Mouse (Mus musculus): ENCODE results near the gene Rhoh. TPM values are rescaled to one million over a fixed set of nuclear protein-coding genes. Genes with fewer than 3 reads are reported as not detected.
A peak's percentile ranks its signal among the peaks of the same experiment; 100 is the strongest.

The Rhoh gene
- 0.30 and 0.31 TPM in 2 replicates for polyA plus RNA-seq (2015; fragmentation: Nextera tagmentation; extraction: Ambion mirVana)

DNA sequence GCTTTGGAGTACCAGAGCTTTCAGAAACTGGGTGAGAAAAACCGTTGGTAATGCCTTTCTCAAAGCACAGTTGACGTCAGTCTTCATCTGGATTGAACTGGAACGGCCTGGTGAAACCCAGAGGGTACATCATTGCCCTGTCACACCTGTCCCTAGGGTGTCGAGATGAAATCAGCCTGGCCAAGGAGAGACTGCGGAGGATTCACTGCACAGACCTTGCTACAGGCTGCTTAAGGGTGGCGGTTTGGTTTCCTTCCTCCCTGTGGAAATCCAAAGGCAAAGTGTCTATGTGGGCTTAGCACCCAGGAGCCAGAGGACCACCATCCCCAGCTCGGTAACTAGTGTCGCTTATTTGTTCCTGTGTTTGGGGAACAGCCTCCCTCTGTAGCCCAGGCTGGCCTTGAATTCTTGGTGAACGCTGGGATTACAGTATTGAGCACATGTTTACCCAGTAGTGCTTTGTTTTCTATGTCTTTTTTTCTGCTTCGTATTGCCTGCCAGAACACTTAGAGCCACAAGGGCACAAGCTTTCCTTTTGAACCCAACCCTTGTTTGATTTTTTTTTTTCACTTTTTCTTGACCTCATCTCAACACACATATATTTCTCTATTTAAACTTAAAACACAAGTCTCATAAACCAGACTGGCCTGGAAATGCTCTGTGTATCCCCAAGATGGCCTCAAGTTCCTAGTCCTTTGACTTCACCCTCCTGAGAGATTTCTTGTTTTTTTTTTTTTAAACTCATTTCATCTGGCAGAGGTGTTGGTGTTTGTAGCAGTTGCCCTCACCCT, at the start of gene Rhoh:
Rhoh (plus strand) TSS at position 60 of the 791 bp plus-strand sequence.
- H3K9me3 ChIP-seq (ENCODE audit: control insufficient read depth, low read length), result no peaks in the 10 kb centered on the region
- no peaks in the 10 kb centered on the region for H3K27me3 ChIP-seq (replicated peaks; ENCODE audit: control insufficient read depth, insufficient read depth, low read length)
- H3K4me1 ChIP-seq (replicated peaks; ENCODE audit: control insufficient read depth, insufficient read depth, low read length), result no peaks in the 10 kb centered on the region
- no peak within 1 kb of the TSS for H3K4me3 ChIP-seq (replicated peaks; ENCODE audit: low read length)
- no peak for ATAC-seq
- WGBS, result 86% methylated on average over 10 of the region's 10 CpGs
- H3K27ac ChIP-seq (ENCODE audit: low read length), result no peak within 1 kb of the TSS
- no peaks in the 10 kb centered on the region for H3K36me3 ChIP-seq (ENCODE audit: control insufficient read depth, insufficient read depth)
- no peak within 1 kb of the TSS for H3K4me2 ChIP-seq (ENCODE audit: low read length)
- no peak within 1 kb of the TSS for H3K9ac ChIP-seq (replicated peaks; ENCODE audit: low read depth, low read length)

DNA sequence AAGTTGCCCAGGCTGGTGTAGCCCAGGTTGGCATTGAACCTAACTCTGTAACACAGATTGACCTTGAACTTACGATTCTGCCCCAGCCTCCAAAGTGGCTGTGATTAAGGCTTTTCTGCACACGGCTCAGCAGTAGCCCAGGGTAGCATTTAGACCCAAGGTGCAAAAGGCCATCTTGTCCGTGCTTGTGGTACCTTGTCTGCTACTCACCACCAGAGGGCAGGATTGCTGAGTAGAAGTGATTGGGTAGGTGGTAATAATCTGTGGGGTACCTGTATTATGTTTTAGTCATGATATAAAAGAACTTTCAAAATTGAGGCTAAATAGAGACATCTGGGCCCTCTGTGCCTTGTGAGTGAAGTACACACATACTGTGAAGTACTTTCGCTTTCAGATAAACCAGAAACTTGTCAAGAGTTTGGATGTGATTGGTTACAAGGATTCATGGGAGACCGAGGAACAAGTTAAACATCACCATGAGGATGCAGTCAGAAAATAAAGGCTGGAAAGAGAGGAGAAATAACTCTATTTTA, 37.3 kb upstream of the Rhoh start:
- Histone ChIP-seq H3K4me1 (replicated peaks; ENCODE audit: control insufficient read depth, insufficient read depth, low read length) (no peaks in the 10 kb centered on the region), H3K9ac (replicated peaks; ENCODE audit: low read depth, low read length) (no peak overlapping the region)

DNA sequence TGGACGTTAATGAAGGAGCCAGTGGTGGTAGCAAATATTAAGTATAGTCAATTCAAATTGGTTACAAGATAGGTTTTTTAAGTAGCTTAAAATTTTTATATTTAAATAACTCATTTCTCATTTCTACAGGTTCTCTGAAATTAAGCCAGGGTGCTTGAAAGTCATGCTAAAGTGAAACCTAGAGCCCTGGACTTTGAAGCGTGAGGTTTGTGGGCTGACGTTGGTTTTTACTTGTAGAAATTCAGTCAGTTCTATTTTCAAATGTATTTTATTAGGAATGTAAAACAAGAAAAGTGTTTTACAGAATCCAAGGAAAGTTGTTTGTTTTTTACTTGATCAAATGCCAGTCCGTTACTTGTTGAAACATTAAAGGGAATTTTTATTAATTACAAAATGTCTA, 34.5 kb upstream of the Rhoh start:
- H3K9ac ChIP-seq (replicated peaks; ENCODE audit: low read depth, low read length), result no peak overlapping the region
- H3K9me3 ChIP-seq (ENCODE audit: control insufficient read depth, low read length), result no peaks in the 10 kb centered on the region
- no peak overlapping the region for H3K4me3 ChIP-seq (replicated peaks; ENCODE audit: low read length)
- H3K27ac ChIP-seq (ENCODE audit: low read length), result no peak overlapping the region
- peaks cover 21% of the 10 kb centered on the region for H3K36me3 ChIP-seq (ENCODE audit: control insufficient read depth, insufficient read depth)
- WGBS, result over 99% methylated on average over 4 of the region's 4 CpGs
- no peaks in the 10 kb centered on the region for H3K27me3 ChIP-seq (replicated peaks; ENCODE audit: control insufficient read depth, insufficient read depth, low read length)
- H3K4me2 ChIP-seq (ENCODE audit: low read length), result no peak overlapping the region
- no peaks in the 10 kb centered on the region for H3K4me1 ChIP-seq (replicated peaks; ENCODE audit: control insufficient read depth, insufficient read depth, low read length)
- ATAC-seq, result no peak

More for the DNA sequence above, 37.3 kb upstream of the Rhoh start:
- ATAC-seq, result peak; percentile 28; the same call in 1 of the 2 replicates
- no peak overlapping the region for H3K4me3 ChIP-seq (replicated peaks; ENCODE audit: low read length)
- 73% methylated on average over 5 of the region's 5 CpGs for WGBS
- no peak overlapping the region for H3K4me2 ChIP-seq (ENCODE audit: low read length)
- no peaks in the 10 kb centered on the region for H3K9me3 ChIP-seq (ENCODE audit: control insufficient read depth, low read length)
- no peak overlapping the region for H3K27ac ChIP-seq (ENCODE audit: low read length)
- H3K36me3 ChIP-seq (ENCODE audit: control insufficient read depth, insufficient read depth), result peaks cover 19% of the 10 kb centered on the region
- no peaks in the 10 kb centered on the region for H3K27me3 ChIP-seq (replicated peaks; ENCODE audit: control insufficient read depth, insufficient read depth, low read length)

DNA sequence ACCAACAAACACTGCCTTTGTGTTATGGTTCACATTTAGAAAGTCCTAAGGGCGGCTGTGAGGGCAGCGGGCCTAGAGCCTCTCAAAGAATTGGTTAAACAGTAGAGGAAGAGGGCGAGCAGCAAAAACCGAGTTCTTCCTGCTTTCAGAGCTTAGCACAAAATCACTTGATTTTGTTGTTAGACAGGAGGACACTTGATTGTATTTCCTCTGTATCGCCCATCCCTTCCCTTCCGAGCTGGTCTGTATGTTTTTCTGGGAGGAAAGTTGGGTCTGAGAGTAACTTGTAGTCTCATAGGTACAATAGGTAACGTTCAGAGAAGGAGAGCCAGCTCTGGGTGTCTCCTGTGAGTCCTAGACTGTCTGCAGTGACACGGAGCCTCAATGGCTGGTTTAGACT, 33.9 kb upstream of the Rhoh start:
- no peaks in the 10 kb centered on the region for H3K4me1 ChIP-seq (replicated peaks; ENCODE audit: control insufficient read depth, insufficient read depth, low read length)
- WGBS, result 88% methylated on average over 8 of the region's 8 CpGs

DNA sequence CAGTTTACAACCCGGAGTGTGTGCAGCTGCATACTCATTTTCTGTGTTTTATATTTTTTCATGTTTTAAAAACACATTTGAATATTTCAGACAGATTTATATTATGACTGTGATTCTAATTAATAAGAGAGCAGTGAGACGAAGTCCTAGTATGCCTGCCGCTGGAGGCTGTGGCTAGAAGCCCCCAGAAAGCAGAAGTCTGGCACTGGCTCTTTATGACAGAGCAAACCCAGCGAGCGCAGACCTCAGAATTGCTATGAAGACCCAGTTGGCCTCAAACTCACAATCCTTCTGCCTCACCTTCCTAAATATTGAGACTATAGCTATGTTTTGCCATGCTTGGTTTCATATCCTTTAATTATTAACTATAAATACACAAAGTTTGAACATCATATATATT, 32.8 kb upstream of the Rhoh start:
- Histone ChIP-seq H3K27ac (ENCODE audit: low read length) (no peak overlapping the region), H3K4me3 (replicated peaks; ENCODE audit: low read length) (no peak overlapping the region), H3K27me3 (replicated peaks; ENCODE audit: control insufficient read depth, insufficient read depth, low read length) (no peaks in the 10 kb centered on the region), H3K4me2 (ENCODE audit: low read length) (no peak overlapping the region), H3K9me3 (ENCODE audit: control insufficient read depth, low read length) (no peaks in the 10 kb centered on the region), H3K36me3 (ENCODE audit: control insufficient read depth, insufficient read depth) (peaks cover 12% of the 10 kb centered on the region), H3K9ac (replicated peaks; ENCODE audit: low read depth, low read length) (no peak overlapping the region), H3K4me1 (replicated peaks; ENCODE audit: control insufficient read depth, insufficient read depth, low read length) (no peaks in the 10 kb centered on the region)
- WGBS, result 94% methylated on average over 5 of the region's 5 CpGs
- no peak for ATAC-seq

More for the DNA sequence above, 33.9 kb upstream of the Rhoh start:
- H3K4me3 ChIP-seq (replicated peaks; ENCODE audit: low read length), result no peak overlapping the region
- H3K36me3 ChIP-seq (ENCODE audit: control insufficient read depth, insufficient read depth), result peaks cover 16% of the 10 kb centered on the region
- no peak overlapping the region for H3K9ac ChIP-seq (replicated peaks; ENCODE audit: low read depth, low read length)
- no peaks in the 10 kb centered on the region for H3K27me3 ChIP-seq (replicated peaks; ENCODE audit: control insufficient read depth, insufficient read depth, low read length)
- no peak overlapping the region for H3K27ac ChIP-seq (ENCODE audit: low read length)
- no peak overlapping the region for H3K4me2 ChIP-seq (ENCODE audit: low read length)
- H3K9me3 ChIP-seq (ENCODE audit: control insufficient read depth, low read length), result no peaks in the 10 kb centered on the region
- no peak for ATAC-seq

DNA sequence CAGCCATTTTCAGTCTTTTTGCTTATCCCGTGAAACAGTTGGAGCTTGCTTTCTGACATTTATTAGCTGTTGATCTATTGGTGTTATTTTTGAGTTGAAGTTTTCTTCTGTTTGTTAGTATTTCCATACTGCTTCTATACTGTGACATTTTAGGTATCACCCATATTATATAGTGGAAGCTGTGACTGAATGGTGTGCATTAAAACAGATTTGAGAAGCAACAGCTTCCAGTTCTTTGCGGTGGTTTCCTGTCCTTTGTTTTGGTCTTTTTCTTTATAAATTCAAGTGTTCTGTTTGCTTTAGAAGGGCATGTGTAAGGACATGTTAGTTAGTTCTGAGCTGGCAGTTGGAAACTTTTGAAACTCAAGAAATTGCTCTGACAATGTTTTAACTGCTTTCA, 32.0 kb upstream of the Rhoh start:
- Histone ChIP-seq H3K36me3 (ENCODE audit: control insufficient read depth, insufficient read depth) (peaks cover 12% of the 10 kb centered on the region), H3K27me3 (replicated peaks; ENCODE audit: control insufficient read depth, insufficient read depth, low read length) (no peaks in the 10 kb centered on the region), H3K9me3 (ENCODE audit: control insufficient read depth, low read length) (no peaks in the 10 kb centered on the region), H3K4me3 (replicated peaks; ENCODE audit: low read length) (no peak overlapping the region), H3K9ac (replicated peaks; ENCODE audit: low read depth, low read length) (no peak overlapping the region), H3K27ac (ENCODE audit: low read length) (no peak overlapping the region), H3K4me2 (ENCODE audit: low read length) (no peak overlapping the region), H3K4me1 (replicated peaks; ENCODE audit: control insufficient read depth, insufficient read depth, low read length) (no peaks in the 10 kb centered on the region)
- 89% methylated on average over 2 of the region's 2 CpGs for WGBS
- no peak for ATAC-seq

DNA sequence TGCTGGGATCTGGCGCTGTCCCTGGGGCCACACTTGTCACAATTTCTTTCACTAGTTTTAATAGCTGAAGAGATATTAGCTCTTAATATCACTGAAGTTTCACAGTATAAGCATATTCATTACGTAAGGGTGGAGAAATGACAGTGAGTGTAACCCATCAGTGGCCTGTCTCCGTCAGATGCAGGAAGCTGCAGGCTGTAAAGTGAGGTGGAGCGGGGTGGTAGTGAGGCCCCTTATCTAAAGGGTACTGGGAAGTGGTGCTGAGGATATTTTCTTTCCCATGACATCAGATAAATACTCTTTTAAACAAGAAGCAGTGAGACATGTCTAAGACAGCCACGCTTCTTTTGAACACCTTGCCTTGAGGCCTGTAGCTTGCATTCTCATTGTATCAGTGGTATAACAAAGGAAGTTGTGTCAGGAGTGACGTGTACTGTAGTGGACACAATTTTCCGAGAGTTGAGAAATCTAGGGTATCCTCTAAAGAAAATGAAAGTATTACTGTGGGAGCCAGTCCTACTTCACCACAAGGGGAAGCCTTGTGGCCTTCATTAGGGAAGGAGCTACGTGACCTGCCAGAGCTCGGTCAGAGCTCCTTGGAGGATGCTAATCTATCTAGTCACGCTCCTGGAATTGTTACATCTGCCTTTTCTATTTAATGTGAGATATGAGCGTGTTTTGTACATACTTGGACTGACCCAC, 28.9 kb upstream of the Rhoh start:
- 90% methylated on average over 11 of the region's 11 CpGs for WGBS
- no peaks in the 10 kb centered on the region for H3K27me3 ChIP-seq (replicated peaks; ENCODE audit: control insufficient read depth, insufficient read depth, low read length)
- peaks cover 3% of the 10 kb centered on the region; the same call in 1 of the 2 replicates for H3K36me3 ChIP-seq (ENCODE audit: control insufficient read depth, insufficient read depth)
- no peak overlapping the region for H3K4me3 ChIP-seq (replicated peaks; ENCODE audit: low read length)
- peak; percentile 28; the same call in 1 of the 2 replicates for ATAC-seq
- H3K4me2 ChIP-seq (ENCODE audit: low read length), result no peak overlapping the region
- H3K9ac ChIP-seq (replicated peaks; ENCODE audit: low read depth, low read length), result no peak overlapping the region
- H3K4me1 ChIP-seq (replicated peaks; ENCODE audit: control insufficient read depth, insufficient read depth, low read length), result no peaks in the 10 kb centered on the region
- H3K9me3 ChIP-seq (ENCODE audit: control insufficient read depth, low read length), result no peaks in the 10 kb centered on the region
- H3K27ac ChIP-seq (ENCODE audit: low read length), result no peak overlapping the region

DNA sequence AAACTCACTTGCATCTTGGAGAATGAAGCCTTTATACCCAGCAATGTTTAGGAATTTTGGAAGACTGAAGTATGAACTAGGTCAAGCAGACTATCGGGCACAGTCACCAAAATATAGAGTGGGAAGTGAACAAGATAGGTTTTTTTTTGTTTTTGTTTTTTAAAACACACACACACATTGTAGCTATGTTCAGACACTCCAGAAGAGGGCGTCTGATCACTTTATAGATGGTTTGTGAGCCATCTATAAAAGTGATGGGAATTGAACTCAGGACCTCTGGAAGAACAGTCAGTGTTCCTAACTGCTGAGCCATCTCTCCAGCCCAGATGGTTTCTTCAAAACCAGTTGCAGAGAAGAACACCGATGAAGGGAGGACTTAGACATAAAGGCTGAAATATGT, 27.9 kb upstream of the Rhoh start:
- Histone ChIP-seq H3K4me1 (replicated peaks; ENCODE audit: control insufficient read depth, insufficient read depth, low read length) (no peaks in the 10 kb centered on the region), H3K9ac (replicated peaks; ENCODE audit: low read depth, low read length) (no peak overlapping the region), H3K9me3 (ENCODE audit: control insufficient read depth, low read length) (no peaks in the 10 kb centered on the region), H3K4me3 (replicated peaks; ENCODE audit: low read length) (no peak overlapping the region), H3K36me3 (ENCODE audit: control insufficient read depth, insufficient read depth) (0 out of 2 replicates have a peak, but pooled peaks cover 2% of the 10 kb centered on the region), H3K27me3 (replicated peaks; ENCODE audit: control insufficient read depth, insufficient read depth, low read length) (no peaks in the 10 kb centered on the region), H3K4me2 (ENCODE audit: low read length) (no peak overlapping the region), H3K27ac (ENCODE audit: low read length) (no peak overlapping the region)
- 90% methylated on average over 3 of the region's 3 CpGs for WGBS
- no peak for ATAC-seq

DNA sequence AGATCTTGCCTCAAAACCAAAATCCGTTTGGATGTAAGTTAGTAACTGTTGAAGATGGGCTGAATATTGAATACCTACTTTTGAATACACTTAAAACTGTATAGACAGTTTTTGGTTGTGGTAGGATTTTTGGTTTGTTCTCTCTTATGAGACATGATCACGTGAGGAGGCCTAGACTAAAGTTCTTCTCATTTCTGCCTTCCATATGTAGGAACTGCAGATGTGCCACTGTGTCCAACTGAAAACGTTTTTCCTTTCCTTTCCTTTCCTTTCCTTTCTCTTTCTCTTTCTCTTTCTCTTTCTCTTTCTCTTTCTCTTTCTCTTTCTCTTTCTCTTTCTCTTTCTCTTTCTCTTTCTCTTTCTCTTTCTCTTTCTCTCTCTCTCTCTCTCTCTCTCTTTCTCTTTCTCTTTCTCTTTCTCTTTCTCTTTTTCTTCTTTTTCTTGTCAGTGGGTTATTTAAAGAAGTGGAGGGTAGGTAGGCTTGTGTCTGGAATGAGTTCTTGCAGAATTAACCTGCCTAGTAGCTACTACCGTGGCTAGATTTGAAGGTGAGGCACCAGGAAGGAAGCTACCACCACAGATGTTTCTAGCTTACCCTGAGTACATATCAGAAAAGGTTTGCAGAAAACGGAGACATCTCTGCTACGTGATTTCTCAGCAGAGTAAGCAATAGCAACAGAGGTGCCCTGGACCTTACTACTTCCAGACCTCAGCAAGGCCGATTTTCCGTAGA, 27.1 kb upstream of the Rhoh start:
- whole genome bisulfite sequencing, result 94% methylated on average over 8 of the region's 8 CpGs
- Histone ChIP-seq H3K4me2 (ENCODE audit: low read length) (no peak overlapping the region), H3K9me3 (ENCODE audit: control insufficient read depth, low read length) (no peaks in the 10 kb centered on the region), H3K36me3 (ENCODE audit: control insufficient read depth, insufficient read depth) (0 out of 2 replicates have a peak, but pooled peaks cover 2% of the 10 kb centered on the region), H3K27me3 (replicated peaks; ENCODE audit: control insufficient read depth, insufficient read depth, low read length) (no peaks in the 10 kb centered on the region), H3K27ac (ENCODE audit: low read length) (no peak overlapping the region), H3K4me3 (replicated peaks; ENCODE audit: low read length) (no peak overlapping the region), H3K4me1 (replicated peaks; ENCODE audit: control insufficient read depth, insufficient read depth, low read length) (no peaks in the 10 kb centered on the region), H3K9ac (replicated peaks; ENCODE audit: low read depth, low read length) (no peak overlapping the region)
- no peak for ATAC-seq
